Mouse (Mus musculus) forebrain, embryonic 16.5 days (tissue): ENCODE data around the gene Tnfrsf8. TPM values are rescaled to one million over a fixed set of nuclear protein-coding genes. Genes with fewer than 3 reads are reported as not detected.
"Not testable (repeated sequence)": the region's sequence is repeated elsewhere in the genome, so short reads cannot be mapped to it uniquely, and the experiment has no call there.

ENCODE experiments used
- ATAC-seq: fragments of 200-750 bp; cut with Nextera tagmentation; 2 replicates; pipeline ENCODE4 v1.8.0; 2017; ENCODE audit warnings: mild to moderate bottlenecking, moderate library complexity
- H3K27ac ChIP-seq: fragments of 300-500 bp; sonication (generic); 2 replicates; pipeline ENCODE4 v1.5.1; 2014; ENCODE audit warnings: low read length, control low read depth
- H3K27me3 ChIP-seq: fragments of 300-500 bp; sonication (generic); replicated peaks from 2 replicates; pipeline ENCODE4 v1.6.1; 2014; ENCODE audit warnings: low read length; ENCODE audit not compliant: control insufficient read depth, insufficient read depth
- H3K36me3 ChIP-seq: fragments of 300-500 bp; sonication (generic); 2 replicates; pipeline ENCODE4 v1.6.1; 2014; ENCODE audit not compliant: control insufficient read depth, insufficient read depth
- H3K4me1 ChIP-seq: fragments of 300-500 bp; sonication (generic); replicated peaks from 2 replicates; pipeline ENCODE4 v1.6.1; 2014; ENCODE audit warnings: low read length; ENCODE audit not compliant: control insufficient read depth, insufficient read depth
- H3K4me2 ChIP-seq: fragments of 300-500 bp; sonication (generic); 2 replicates; pipeline ENCODE4 v1.6.1; 2014; ENCODE audit warnings: mild to moderate bottlenecking, low read length, control low read depth
- H3K4me3 ChIP-seq: fragments of 300-500 bp; sonication (generic); replicated peaks from 2 replicates; pipeline ENCODE4 v1.5.1; 2014; ENCODE audit warnings: mild to moderate bottlenecking, low read length, control low read depth
- H3K9ac ChIP-seq: fragments of 300-500 bp; sonication (generic); replicated peaks from 2 replicates; pipeline ENCODE4 v1.6.1; 2014; ENCODE audit warnings: low read depth, low read length, control low read depth
- H3K9me3 ChIP-seq: fragments of 300-500 bp; sonication (generic); 2 replicates; pipeline ENCODE4 v1.6.1; 2016; ENCODE audit warnings: low read length; ENCODE audit not compliant: control insufficient read depth
- WGBS: fragments of 180-500 bp; shearing (Covaris S2); extraction: QIAGEN DNeasy Blood & Tissue Kit; methylation state at CpG from one replicate; pipeline ENCODE4 v1.1.7; 2014; 5-methylcytosine and 5-hydroxymethylcytosine counted together
- polyA plus RNA-seq: library from polyadenylated mRNA; unstranded; fragments of >200 nt; fragmentation: Nextera tagmentation; extraction: Ambion mirVana; gene quantifications from 2 replicates; pipeline ENCODE4 v1.2.1, GENCODE M21; 2015

The Tnfrsf8 gene
- polyA plus RNA-seq, result 0.27 and 0.81 TPM in 2 replicates

- no peak within 1 kb of the TSS for H3K4me3 ChIP-seq
- H3K9ac ChIP-seq, result no peak within 1 kb of the TSS
- ATAC-seq, result no peak
- H3K4me2 ChIP-seq, result no peak within 1 kb of the TSS
- H3K9me3 ChIP-seq, result no peaks in the 10 kb centered on the region
- H3K27me3 ChIP-seq, result no peaks in the 10 kb centered on the region; the same call in 1 of the 2 replicates
- no peaks in the 10 kb centered on the region for H3K36me3 ChIP-seq
- 3% methylated on average over 24 of the region's 24 CpGs for WGBS
- no peak within 1 kb of the TSS for H3K27ac ChIP-seq
- H3K4me1 ChIP-seq, result no peaks in the 10 kb centered on the region
Observed at GRCm38 (mm10) chr4:145314836-145315467, at the start of gene Tnfrsf8. Tnfrsf8 (minus strand) TSS chr4:145315164.

GRCm38 (mm10) chr4:145361635-145362034, 46.7 kb upstream of the Tnfrsf8 start:
- H3K36me3 ChIP-seq, H3K9ac ChIP-seq, H3K4me3 ChIP-seq, H3K4me2 ChIP-seq, H3K4me1 ChIP-seq, H3K27me3 ChIP-seq, H3K27ac ChIP-seq, H3K9me3 ChIP-seq, ATAC-seq: not testable (repeated sequence)

- Histone ChIP-seq H3K9me3 (no peaks in the 10 kb centered on the region), H3K4me2 (no peak overlapping the region), H3K9ac (no peak overlapping the region), H3K4me3 (no peak overlapping the region), H3K4me1 (no peaks in the 10 kb centered on the region), H3K27me3 (no peaks in the 10 kb centered on the region), H3K27ac (no peak overlapping the region), H3K36me3 (no peaks in the 10 kb centered on the region)
- no peak for ATAC-seq
- WGBS, result 42% methylated on average over 12 of the region's 12 CpGs
Observed at GRCm38 (mm10) chr4:145361065-145361464, 46.1 kb upstream of the Tnfrsf8 start.

GRCm38 (mm10) chr4:145360567-145360966, 45.6 kb upstream of the Tnfrsf8 start:
- no peak overlapping the region for H3K27ac ChIP-seq
- WGBS, result 86% methylated on average over 1 of the region's 1 CpGs

GRCm38 (mm10) chr4:145356234-145356633, 41.3 kb upstream of the Tnfrsf8 start:
- no peak overlapping the region for H3K4me3 ChIP-seq
- ATAC-seq, result no peak

More at GRCm38 (mm10) chr4:145360567-145360966, 45.6 kb upstream of the Tnfrsf8 start:
- no peaks in the 10 kb centered on the region for H3K36me3 ChIP-seq
- no peak overlapping the region for H3K4me2 ChIP-seq
- no peaks in the 10 kb centered on the region for H3K27me3 ChIP-seq
- no peak for ATAC-seq
- no peak overlapping the region for H3K9ac ChIP-seq
- H3K9me3 ChIP-seq, result no peaks in the 10 kb centered on the region
- no peaks in the 10 kb centered on the region for H3K4me1 ChIP-seq
- no peak overlapping the region for H3K4me3 ChIP-seq

GRCm38 (mm10) chr4:145353855-145354254, 38.9 kb upstream of the Tnfrsf8 start:
- H3K9ac ChIP-seq, result no peak overlapping the region
- H3K27ac ChIP-seq, result no peak overlapping the region
- H3K36me3 ChIP-seq, result no peaks in the 10 kb centered on the region

More at GRCm38 (mm10) chr4:145356234-145356633, 41.3 kb upstream of the Tnfrsf8 start:
- H3K4me2 ChIP-seq, result no peak overlapping the region
- H3K27ac ChIP-seq, result no peak overlapping the region
- no peak overlapping the region for H3K9ac ChIP-seq
- no peaks in the 10 kb centered on the region for H3K36me3 ChIP-seq
- no peaks in the 10 kb centered on the region for H3K4me1 ChIP-seq
- no peaks in the 10 kb centered on the region for H3K27me3 ChIP-seq
- no peaks in the 10 kb centered on the region for H3K9me3 ChIP-seq

GRCm38 (mm10) chr4:145344948-145345347, 30.0 kb upstream of the Tnfrsf8 start:
- H3K4me1 ChIP-seq, result no peaks in the 10 kb centered on the region
- no peak overlapping the region for H3K4me2 ChIP-seq
- no peaks in the 10 kb centered on the region for H3K36me3 ChIP-seq
- no peak overlapping the region for H3K27ac ChIP-seq
- H3K27me3 ChIP-seq, result no peaks in the 10 kb centered on the region
- no peak for ATAC-seq
- 97% methylated on average over 1 of the region's 1 CpGs for WGBS
- no peaks in the 10 kb centered on the region for H3K9me3 ChIP-seq
- H3K9ac ChIP-seq, result no peak overlapping the region
- no peak overlapping the region for H3K4me3 ChIP-seq

More at GRCm38 (mm10) chr4:145353855-145354254, 38.9 kb upstream of the Tnfrsf8 start:
- no peak for ATAC-seq
- 66% methylated on average over 2 of the region's 2 CpGs for WGBS
- no peaks in the 10 kb centered on the region for H3K27me3 ChIP-seq
- H3K9me3 ChIP-seq, result no peaks in the 10 kb centered on the region
- no peaks in the 10 kb centered on the region for H3K4me1 ChIP-seq
- no peak overlapping the region for H3K4me3 ChIP-seq
- H3K4me2 ChIP-seq, result no peak overlapping the region

- no peak for ATAC-seq
- H3K27me3 ChIP-seq, result no peaks in the 10 kb centered on the region
- H3K9me3 ChIP-seq, result no peaks in the 10 kb centered on the region
- no peaks in the 10 kb centered on the region for H3K36me3 ChIP-seq
- no peak overlapping the region for H3K27ac ChIP-seq
- H3K9ac ChIP-seq, result no peak overlapping the region
- WGBS, result 87% methylated on average over 6 of the region's 6 CpGs
- H3K4me3 ChIP-seq, result no peak overlapping the region
- no peaks in the 10 kb centered on the region for H3K4me1 ChIP-seq
- no peak overlapping the region for H3K4me2 ChIP-seq
Observed at GRCm38 (mm10) chr4:145341879-145342809, 27.2 kb upstream of the Tnfrsf8 start.
